Mouse (Mus musculus) bone marrow, adult 2 months (tissue): Measurements from ENCODE around the gene Neurog1.

Experiments
- CTCF ChIP-seq: fragments of 200-500 bp; IDR thresholded peaks from 2 replicates; pipeline ENCODE4 v1.5.1; 2011; ENCODE audit warnings: low read length, control low read depth; ENCODE audit not compliant: control insufficient read depth, insufficient read depth
- POLR2A ChIP-seq: fragments of 200-500 bp; IDR thresholded peaks from 2 replicates; pipeline ENCODE4 v1.6.1; 2011; ENCODE audit warnings: low read depth, mild to moderate bottlenecking, control low read depth, low read length, borderline replicate concordance; ENCODE audit not compliant: control insufficient read depth

DNA sequence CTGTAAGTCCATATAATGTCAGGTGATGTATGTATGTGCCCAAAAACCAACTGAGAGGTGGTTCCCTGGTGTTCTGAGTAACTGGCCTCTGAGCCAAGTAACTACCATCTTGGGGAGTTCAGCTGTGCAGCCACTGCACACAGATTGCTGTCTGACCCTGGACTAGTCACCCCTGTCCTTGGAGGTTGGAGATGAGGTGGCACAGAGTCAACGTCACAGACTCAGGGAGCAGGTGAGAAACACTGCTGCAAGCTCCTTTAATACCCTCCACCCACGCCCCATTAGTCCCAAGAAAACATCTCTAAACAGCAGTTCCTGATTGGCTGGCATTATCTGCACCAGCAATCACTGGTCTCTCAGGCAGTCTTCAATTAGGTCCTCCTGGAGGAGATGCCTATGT lies 23.2 kb upstream of the Neurog1 start:
- TF ChIP-seq CTCF = no peak
- TF ChIP-seq POLR2A = no peak
